Mouse (Mus musculus) left cerebral cortex, postnatal 25 days (tissue): ENCODE measurements around the gene Mrpl54. TPM values are rescaled to one million over a fixed set of nuclear protein-coding genes. Genes with fewer than 3 reads are reported as not detected.

Experiments used
- DNase-seq, 2 experiments: peaks; one replicate each; pipeline ENCODE4 v3.0.0; 2022; ENCODE audit warnings: low spot score in 2 of 2, mixed read lengths in 1 of 2
- intact Hi-C: fragments of 180-260 bp; cut with DNase I; formaldehyde crosslinking; loops from one replicate; pipeline ENCODE4 v1.15.1; 2025
- total RNA-seq, 2 experiments: library from RNA; stranded (reverse); gene quantifications; 2 replicates each; pipeline ENCODE4 v1.2.3; 2021

The Mrpl54 gene
- total RNA-seq, 2 experiments from 2014 or later, result 42.5 to 47.3 TPM

GRCm38 (mm10) chr10:81297246-81297645 is 30.5 kb upstream of the Mrpl54 start:
- intact Hi-C loops, result no loop called here
- DNase-seq, result no peak

- DNase-seq, result peak in 1 of 2 experiments; percentile 88
- intact Hi-C loops, result no loop called here
Measured at GRCm38 (mm10) chr10:81295185-81295584, 28.5 kb upstream of the Mrpl54 start.

GRCm38 (mm10) chr10:81294442-81294841 is 27.7 kb upstream of the Mrpl54 start:
- DNase-seq, result no peak
- intact Hi-C loops, result no loop called here

GRCm38 (mm10) chr10:81293334-81294030 is 26.7 kb upstream of the Mrpl54 start:
- intact Hi-C loops, result loop anchor here (1.0 to 2.0 kb wide), 2 partner anchors 14 to 23 kb away; no protein-coding TSS in a partner anchor

GRCm38 (mm10) chr10:81292554-81293333 is 26.0 kb upstream of the Mrpl54 start, which contains the start of gene Pip5k1c:
Gene Pip5k1c (plus strand): TSS chr10:81292963.
- intact Hi-C loops, result loop anchor here (1.0 to 2.0 kb wide), 2 partner anchors 15 to 24 kb away; no protein-coding TSS in a partner anchor
- peak; percentile 99 to 100 for DNase-seq

More at GRCm38 (mm10) chr10:81293334-81294030, 26.7 kb upstream of the Mrpl54 start:
- DNase-seq, result no peak

GRCm38 (mm10) chr10:81291511-81292104 is 24.9 kb upstream of the Mrpl54 start, which contains the start of gene Tjp3:
Gene Tjp3 (minus strand): TSS chr10:81291581.
- intact Hi-C loops, result loop anchor here (2.0 kb wide), 2 partner anchors 25 to 59 kb away; partner anchors contain the start of gene Hmg20b
- DNase-seq, result no peak

- no peak for DNase-seq
- intact Hi-C loops, result loop anchor here (2.0 kb wide), 1 partner anchor 60 kb away; the partner anchor contains the start of gene Hmg20b
Measured at GRCm38 (mm10) chr10:81290698-81291460, 24.1 kb upstream of the Mrpl54 start.

- DNase-seq, result no peak
- intact Hi-C loops, result loop anchor here (2.0 to 5.0 kb wide), 3 partner anchors 52 to 157 kb away; partner anchors contain the start of genes Gipc3 and Hmg20b
Measured at GRCm38 (mm10) chr10:81289811-81290210, 23.1 kb upstream of the Mrpl54 start.

- intact Hi-C loops, result loop anchor here (5.0 kb wide), 2 partner anchors 53 to 158 kb away; partner anchors contain the start of gene Gipc3
- DNase-seq, result peak in 1 of 2 experiments; percentile 65
Measured at GRCm38 (mm10) chr10:81289278-81289677, 22.5 kb upstream of the Mrpl54 start.

- no peak for DNase-seq
- intact Hi-C loops, result loop anchor here (5.0 kb wide), 2 partner anchors 54 to 159 kb away; partner anchors contain the start of gene Gipc3
Measured at GRCm38 (mm10) chr10:81288601-81289000, 21.9 kb upstream of the Mrpl54 start.

GRCm38 (mm10) chr10:81287513-81288157 is 20.9 kb upstream of the Mrpl54 start:
- DNase-seq, result no peak
- intact Hi-C loops, result loop anchor here (5.0 kb wide), 2 partner anchors 55 to 160 kb away; partner anchors contain the start of gene Gipc3

- intact Hi-C loops, result loop anchor here (5.0 kb wide), 2 partner anchors 56 to 161 kb away; partner anchors contain the start of gene Gipc3
- DNase-seq, result no peak
Measured at GRCm38 (mm10) chr10:81286586-81286985, 19.9 kb upstream of the Mrpl54 start.

- peak; percentile 72 to 80 for DNase-seq
- intact Hi-C loops, result loop anchor here (5.0 kb wide), 2 partner anchors 56 to 161 kb away; partner anchors contain the start of gene Gipc3
Measured at GRCm38 (mm10) chr10:81285694-81286450, 19.1 kb upstream of the Mrpl54 start.

- intact Hi-C loops, result loop anchor here (5.0 kb wide), 2 partner anchors 58 to 163 kb away; partner anchors contain the start of gene Gipc3
- no peak for DNase-seq
Measured at GRCm38 (mm10) chr10:81284719-81285118, 18.0 kb upstream of the Mrpl54 start.

- DNase-seq, result no peak
- intact Hi-C loops, result no loop called here
Measured at GRCm38 (mm10) chr10:81284189-81284588, 17.5 kb upstream of the Mrpl54 start.

- DNase-seq, result no peak
- intact Hi-C loops, result no loop called here
Measured at GRCm38 (mm10) chr10:81279496-81279895, 12.8 kb upstream of the Mrpl54 start.

GRCm38 (mm10) chr10:81277676-81278075 is 10.9 kb upstream of the Mrpl54 start:
- intact Hi-C loops, result no loop called here

More at GRCm38 (mm10) chr10:81277676-81278075, 10.9 kb upstream of the Mrpl54 start:
- no peak for DNase-seq
